Mouse (Mus musculus): ENCODE data around the gene Eipr1. TPM values are rescaled to one million over a fixed set of nuclear protein-coding genes. Genes with fewer than 3 reads are reported as not detected.

Gene Eipr1
- total RNA-seq, 2 experiments from 2014 or later, result 52.0 to 54.2 TPM

Other genes starting within 250 kb of the Eipr1 start
- under 1 TPM; 0.43 to 0.45 TPM for gene Dcdc2c, start 199.4 kb upstream of the Eipr1 start, total RNA-seq (2021)
- gene Allc, start 169.3 kb upstream of the Eipr1 start, total RNA-seq (2021), result under 1 TPM; 0.52 to 0.56 TPM
- gene Colec11, start 128.4 kb upstream of the Eipr1 start, total RNA-seq (2021), result under 1 TPM; 0.46 to 0.94 TPM
- gene Rps7, start 115.8 kb upstream of the Eipr1 start, total RNA-seq (2021), result 100 to 1,000 TPM; 303 to 306 TPM
- gene Rnaseh1, start 102.2 kb upstream of the Eipr1 start, total RNA-seq (2021), result 10 to 100 TPM; 13.7 to 14.0 TPM
- 10 to 100 TPM; 41.9 to 44.4 TPM for gene Adi1, start 76.6 kb upstream of the Eipr1 start, total RNA-seq (2021)
- 10 to 100 TPM; 58.4 to 62.0 TPM for gene Trappc12, start 1.3 kb upstream of the Eipr1 start, total RNA-seq (2021)

Data from layer of hippocampus, adult 18-20 months (tissue).